Mouse (Mus musculus): Measurements from ENCODE around the gene Pigv. TPM values are rescaled to one million over a fixed set of nuclear protein-coding genes. Genes with fewer than 3 reads are reported as not detected.
"Not testable (repeated sequence)": the region's sequence is repeated elsewhere in the genome, so short reads cannot be mapped to it uniquely, and the experiment has no call there.

Pigv gene
- total RNA-seq, 2 experiments from 2014 or later = 1.7 to 8.1 TPM

GRCm38 (mm10) chr4:133651445-133651844 lies 21.0 kb downstream of the Pigv start:
- ATAC-seq (replicated peaks; ENCODE audit: low FRiP score, poor library complexity, severe bottlenecking) = no peak

GRCm38 (mm10) chr4:133649989-133650699 lies 22.3 kb downstream of the Pigv start, which contains the start of gene Zdhhc18:
Gene Zdhhc18 (minus strand): TSS chr4:133650154.
- ATAC-seq (replicated peaks; ENCODE audit: low FRiP score, poor library complexity, severe bottlenecking) = peak; percentile 93

GRCm38 (mm10) chr4:133649464-133649863 lies 23.0 kb downstream of the Pigv start:
- ATAC-seq (replicated peaks; ENCODE audit: low FRiP score, poor library complexity, severe bottlenecking) = not testable (repeated sequence)

- no peak for ATAC-seq (replicated peaks; ENCODE audit: low FRiP score, poor library complexity, severe bottlenecking)
Measured at GRCm38 (mm10) chr4:133645680-133646079, 26.8 kb downstream of the Pigv start.

GRCm38 (mm10) chr4:133645195-133645594 lies 27.3 kb downstream of the Pigv start:
- ATAC-seq (replicated peaks; ENCODE audit: low FRiP score, poor library complexity, severe bottlenecking) = no peak

- no peak for ATAC-seq (replicated peaks; ENCODE audit: low FRiP score, poor library complexity, severe bottlenecking)
Measured at GRCm38 (mm10) chr4:133634043-133634410, 38.4 kb downstream of the Pigv start.

- ATAC-seq (replicated peaks; ENCODE audit: low FRiP score, poor library complexity, severe bottlenecking) = peak; percentile 95
Measured at GRCm38 (mm10) chr4:133633332-133634042, 39.0 kb downstream of the Pigv start.

GRCm38 (mm10) chr4:133632483-133633327 lies 39.7 kb downstream of the Pigv start:
- ATAC-seq (replicated peaks; ENCODE audit: low FRiP score, poor library complexity, severe bottlenecking) = peak; percentile 39; the same call in 1 of the 2 replicates

- ATAC-seq (replicated peaks; ENCODE audit: low FRiP score, poor library complexity, severe bottlenecking) = peak; percentile 4; the same call in 1 of the 2 replicates
Measured at GRCm38 (mm10) chr4:133631769-133632411, 40.6 kb downstream of the Pigv start.

GRCm38 (mm10) chr4:133631071-133631768 lies 41.2 kb downstream of the Pigv start:
- no peak for ATAC-seq (replicated peaks; ENCODE audit: low FRiP score, poor library complexity, severe bottlenecking)

- no peak for ATAC-seq (replicated peaks; ENCODE audit: low FRiP score, poor library complexity, severe bottlenecking)
Measured at GRCm38 (mm10) chr4:133630326-133630920, 42.0 kb downstream of the Pigv start.

- ATAC-seq (replicated peaks; ENCODE audit: low FRiP score, poor library complexity, severe bottlenecking) = no peak
Measured at GRCm38 (mm10) chr4:133629191-133629590, 43.3 kb downstream of the Pigv start.

GRCm38 (mm10) chr4:133628517-133628916 lies 43.9 kb downstream of the Pigv start:
- ATAC-seq (replicated peaks; ENCODE audit: low FRiP score, poor library complexity, severe bottlenecking) = no peak

GRCm38 (mm10) chr4:133627039-133627438 lies 45.4 kb downstream of the Pigv start:
- no peak for ATAC-seq (replicated peaks; ENCODE audit: low FRiP score, poor library complexity, severe bottlenecking)

GRCm38 (mm10) chr4:133626621-133627020 lies 45.8 kb downstream of the Pigv start:
- no peak for ATAC-seq (replicated peaks; ENCODE audit: low FRiP score, poor library complexity, severe bottlenecking)

GRCm38 (mm10) chr4:133626221-133626620 lies 46.2 kb downstream of the Pigv start:
- no peak for ATAC-seq (replicated peaks; ENCODE audit: low FRiP score, poor library complexity, severe bottlenecking)

- ATAC-seq (replicated peaks; ENCODE audit: low FRiP score, poor library complexity, severe bottlenecking) = 0 out of 2 replicates have a peak, but pooled peaks have one; percentile 12
Measured at GRCm38 (mm10) chr4:133625621-133626071, 46.8 kb downstream of the Pigv start.

GRCm38 (mm10) chr4:133624830-133625229 lies 47.6 kb downstream of the Pigv start:
- ATAC-seq (replicated peaks; ENCODE audit: low FRiP score, poor library complexity, severe bottlenecking) = peak; percentile 61

All from erythroblast, adult 5-6 weeks (primary cell).